Mouse (Mus musculus) hindlimb bud, embryonic 11.5 days (tissue): ENCODE results near the gene Smad1.
A peak's percentile ranks its signal among the peaks of the same experiment; 100 is the strongest.

ENCODE experiments used
- DNase-seq: peaks from one replicate; pipeline ENCODE4 v3.0.0-alpha.2; 2012; ENCODE audit warnings: low read depth, low spot score; ENCODE audit errors: extremely low spot score

Gene Smad1

GRCm38 (mm10) chr8:79305941-79306340, 93.4 kb downstream of the Smad1 start:
- no peak for DNase-seq

GRCm38 (mm10) chr8:79301548-79301947, 97.8 kb downstream of the Smad1 start:
- no peak for DNase-seq

GRCm38 (mm10) chr8:79299704-79300103, 99.6 kb downstream of the Smad1 start:
- DNase-seq = no peak

GRCm38 (mm10) chr8:79297763-79298162, 101.6 kb downstream of the Smad1 start:
- DNase-seq = no peak

- no peak for DNase-seq
These were observed 103.8 kb downstream of the Smad1 start for GRCm38 (mm10) chr8:79295276-79296105.

- peak; percentile 80 for DNase-seq
These were observed 104.6 kb downstream of the Smad1 start, which contains the start of gene Mmaa for GRCm38 (mm10) chr8:79294610-79295275. Gene Mmaa, minus strand, starts transcription at chr8:79294937.

GRCm38 (mm10) chr8:79293841-79294240, 105.5 kb downstream of the Smad1 start:
- DNase-seq = no peak

- no peak for DNase-seq
These were observed 106.5 kb downstream of the Smad1 start for GRCm38 (mm10) chr8:79292712-79293264.

- DNase-seq = no peak
These were observed 109.7 kb downstream of the Smad1 start for GRCm38 (mm10) chr8:79289592-79289991.

GRCm38 (mm10) chr8:79288681-79289080, 110.6 kb downstream of the Smad1 start:
- DNase-seq = no peak
